Mouse (Mus musculus) lung, postnatal 25 days (tissue): ENCODE data around the gene Cdc37l1.
A peak's percentile ranks its signal among the peaks of the same experiment; 100 is the strongest.

Experiments
- DNase-seq: peaks from one replicate; pipeline ENCODE4 v3.0.0; 2022; ENCODE audit warnings: low spot score

Cdc37l1 gene

GRCm38 (mm10) chr19:29008069-29008706 lies 18.0 kb downstream of the Cdc37l1 start:
- DNase-seq = no peak

DNA sequence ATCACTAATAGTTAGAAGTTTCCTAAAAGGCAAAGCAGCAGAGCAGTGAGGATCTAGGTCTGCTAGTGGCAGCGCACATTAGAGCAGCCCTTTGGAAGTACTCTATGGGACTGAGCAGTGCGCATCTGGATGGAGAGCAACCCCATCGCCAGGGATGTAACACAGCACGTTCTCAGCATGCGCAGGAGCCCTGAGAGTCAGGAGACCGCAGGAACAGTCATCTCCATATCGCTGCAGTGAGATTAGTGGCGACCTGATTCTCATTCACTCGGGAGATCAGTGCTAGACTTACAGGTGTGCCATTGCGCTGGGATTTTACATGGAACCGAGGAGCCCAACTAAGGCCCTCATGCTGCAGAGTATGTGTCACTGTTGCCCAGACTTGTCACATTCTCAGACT lies 18.9 kb downstream of the Cdc37l1 start:
- no peak for DNase-seq

DNA sequence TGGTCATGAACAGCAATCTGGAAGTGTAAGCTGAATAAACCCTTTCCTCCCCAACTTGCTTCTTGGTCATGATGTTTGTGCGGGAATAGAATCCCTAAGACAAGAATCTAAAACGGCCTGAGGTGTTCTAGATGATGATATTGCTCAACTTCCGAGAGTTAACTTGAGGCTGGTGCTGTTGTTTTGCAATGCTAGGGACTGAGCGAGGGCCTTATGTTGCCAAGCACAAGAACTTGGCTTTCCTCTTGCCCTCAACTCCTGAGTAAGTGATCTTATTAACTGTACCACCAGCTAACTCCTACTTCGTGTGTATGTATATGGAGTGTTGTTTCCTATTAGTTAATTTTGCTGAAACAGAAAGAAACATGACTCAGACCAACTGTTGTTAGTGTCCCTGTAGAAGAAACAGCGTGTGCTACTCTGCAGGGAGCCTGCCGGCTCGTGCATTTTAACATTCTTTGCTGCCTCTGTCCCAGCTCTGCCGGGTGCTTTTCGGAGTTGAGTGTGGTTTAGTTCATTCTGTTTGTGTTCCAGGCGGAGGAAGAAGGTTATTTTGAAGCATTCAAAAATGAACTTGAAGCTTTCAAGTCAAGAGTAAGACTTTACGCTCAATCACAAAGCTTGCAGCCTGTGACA lies 21.3 kb downstream of the Cdc37l1 start:
- DNase-seq = peak; percentile 26

DNA sequence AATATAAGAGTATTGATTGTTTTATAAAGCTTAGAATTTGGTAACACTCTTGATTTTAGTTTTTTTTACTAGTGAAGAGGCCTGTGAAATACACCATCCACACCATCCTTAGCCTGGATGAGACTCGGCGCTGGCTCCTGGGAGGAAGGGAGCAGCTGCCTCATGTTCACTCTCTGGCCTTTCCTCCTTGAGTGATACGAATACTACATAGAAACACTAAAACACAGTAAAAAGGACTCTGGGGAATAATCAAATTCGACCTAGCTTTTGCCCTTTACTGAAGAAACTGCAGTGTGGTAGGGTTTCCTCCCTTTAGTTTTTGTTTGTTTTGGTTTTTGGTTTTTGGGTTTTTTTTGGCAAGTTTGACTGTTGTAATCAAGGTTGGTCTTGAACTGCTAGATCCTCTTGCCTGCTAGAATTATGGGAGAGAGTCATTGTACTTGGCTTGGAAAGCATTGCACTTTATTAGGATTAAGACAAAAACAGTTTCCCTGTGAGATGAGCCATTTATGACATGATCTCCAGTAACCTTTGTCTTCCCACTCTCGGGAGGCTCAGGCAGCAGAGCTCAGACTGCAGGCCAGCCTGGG lies 24.4 kb downstream of the Cdc37l1 start:
- no peak for DNase-seq

- DNase-seq = no peak
Observed at GRCm38 (mm10) chr19:29015410-29016203, 25.5 kb downstream of the Cdc37l1 start.

GRCm38 (mm10) chr19:29016204-29016765 lies 26.1 kb downstream of the Cdc37l1 start:
- no peak for DNase-seq

GRCm38 (mm10) chr19:29016786-29017185 lies 26.6 kb downstream of the Cdc37l1 start:
- no peak for DNase-seq

DNA sequence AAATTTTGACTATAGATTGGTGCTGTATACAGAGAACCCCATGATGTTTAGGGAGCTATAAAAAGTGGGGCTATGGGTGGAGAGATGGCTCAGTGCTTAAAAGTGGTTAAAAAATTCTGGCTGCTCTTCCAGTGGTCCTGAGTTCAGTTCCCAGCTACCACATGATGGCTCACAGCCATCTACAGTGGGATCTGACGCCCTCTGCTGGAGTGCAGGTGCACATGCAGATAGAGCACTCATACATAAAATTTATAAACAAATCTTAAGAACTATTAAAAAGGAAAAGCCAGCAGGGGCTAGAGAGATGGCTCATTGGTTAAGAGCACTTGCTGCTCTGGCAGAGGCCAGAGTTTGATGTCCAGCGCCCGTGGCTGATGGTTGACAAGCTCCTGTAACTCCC lies 29.5 kb downstream of the Cdc37l1 start:
- no peak for DNase-seq

- no peak for DNase-seq
Observed at GRCm38 (mm10) chr19:29021754-29022345, 31.7 kb downstream of the Cdc37l1 start.

DNA sequence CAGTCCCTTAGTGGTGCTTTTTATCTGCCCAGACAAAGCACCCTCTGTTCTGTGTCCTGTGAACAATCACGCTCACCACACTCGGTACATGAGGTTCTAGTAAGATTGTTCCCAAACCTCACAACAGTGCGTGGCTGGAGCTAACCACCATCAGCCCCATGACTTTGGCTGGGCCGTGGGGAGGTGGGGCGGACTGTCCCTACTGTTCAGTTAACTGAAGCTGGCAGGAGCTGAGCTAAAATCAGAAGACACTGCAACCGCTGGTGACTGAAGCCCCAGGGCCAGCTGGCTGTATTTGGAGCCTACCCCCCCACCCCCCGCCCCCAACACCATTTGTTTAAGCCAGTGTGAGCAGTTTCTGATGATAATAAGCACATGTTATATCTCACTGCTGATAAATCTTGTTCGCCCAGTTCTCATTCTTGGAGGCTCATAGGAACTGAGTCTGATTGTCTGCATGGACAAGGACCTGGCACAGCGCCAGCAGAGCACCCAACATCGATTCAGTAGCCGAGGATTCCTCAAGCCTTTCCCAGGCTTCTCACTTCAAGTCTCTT lies 34.3 kb downstream of the Cdc37l1 start:
- no peak for DNase-seq

DNA sequence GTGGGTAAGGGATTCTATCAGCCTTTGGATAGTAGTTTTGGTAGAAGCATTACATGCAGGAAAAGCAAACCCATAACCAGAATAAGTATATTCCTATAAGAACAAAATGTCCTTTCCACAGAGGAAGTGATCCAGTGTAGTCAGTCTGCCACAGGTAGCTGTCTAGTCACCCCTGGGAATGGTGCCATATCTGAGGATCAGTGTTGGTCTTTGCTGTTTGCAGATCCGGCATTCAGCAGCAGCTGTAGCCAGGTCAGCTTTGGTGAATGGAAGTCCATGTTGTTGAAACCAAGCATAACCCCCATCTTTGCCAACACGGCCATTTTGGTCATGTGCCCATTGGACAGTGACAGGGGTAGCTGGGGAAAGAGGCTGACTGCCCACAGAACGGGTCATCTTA lies 41.6 kb downstream of the Cdc37l1 start:
- no peak for DNase-seq

DNA sequence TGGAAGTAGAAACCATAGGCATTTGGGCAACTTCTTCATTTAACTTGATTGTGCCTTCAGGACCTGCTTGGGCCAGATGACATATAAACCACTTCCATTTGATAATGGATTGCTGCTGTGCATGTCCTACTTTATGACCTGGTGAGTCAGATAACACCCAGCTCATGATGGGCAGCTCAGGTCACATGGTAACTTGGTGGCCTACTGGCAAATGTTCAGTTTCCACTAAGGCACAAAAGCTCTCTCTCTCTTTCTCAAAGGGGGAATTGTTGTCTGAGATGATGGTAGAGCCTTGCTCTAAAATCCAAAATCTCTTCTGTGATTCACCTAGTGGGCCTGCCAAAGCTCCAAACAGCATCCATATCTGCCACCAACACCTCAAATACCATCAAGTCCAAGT lies 42.5 kb downstream of the Cdc37l1 start:
- DNase-seq = no peak

GRCm38 (mm10) chr19:29037026-29037425 lies 46.9 kb downstream of the Cdc37l1 start:
- no peak for DNase-seq

DNA sequence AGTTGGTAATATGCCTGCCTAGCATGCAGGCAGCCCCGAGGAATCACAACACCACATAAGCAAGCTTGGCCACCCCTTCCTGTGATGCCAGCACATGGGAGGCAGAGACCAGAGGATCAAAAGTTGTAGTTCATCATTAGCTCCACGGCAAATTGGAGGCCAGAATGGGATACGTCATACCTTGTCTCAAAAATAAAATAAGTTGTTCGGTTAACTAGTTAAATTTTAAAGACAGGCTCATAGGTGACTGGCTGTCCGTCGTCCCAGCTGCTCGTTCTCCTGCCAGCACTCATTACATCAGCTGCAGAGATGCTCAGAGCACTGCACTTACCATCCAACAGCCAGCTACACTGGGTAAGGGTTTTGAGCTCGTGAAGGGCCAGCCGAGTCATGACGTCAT lies 47.4 kb downstream of the Cdc37l1 start:
- no peak for DNase-seq

DNA sequence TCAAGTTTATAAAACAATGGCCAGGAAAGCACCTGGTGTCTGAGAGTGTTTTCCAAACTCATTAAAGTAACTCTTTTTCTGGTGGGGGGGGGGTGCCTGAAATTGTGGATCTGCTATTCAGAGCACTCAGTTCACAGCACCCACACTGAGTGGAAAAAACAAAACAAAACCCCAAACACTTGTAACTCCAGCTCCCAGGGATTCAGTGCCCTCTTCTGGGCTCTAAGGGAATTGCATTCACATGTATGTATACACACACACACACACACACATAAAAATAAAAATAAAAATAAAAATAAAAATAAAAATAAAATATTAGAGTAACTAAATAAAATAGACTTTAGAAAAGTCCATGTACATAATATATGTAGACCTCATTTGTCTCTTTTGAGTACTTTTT lies 49.2 kb downstream of the Cdc37l1 start:
- no peak for DNase-seq

GRCm38 (mm10) chr19:29040206-29040605 lies 50.1 kb downstream of the Cdc37l1 start:
- no peak for DNase-seq

- no peak for DNase-seq
Observed at GRCm38 (mm10) chr19:29042143-29042542, 52.0 kb downstream of the Cdc37l1 start.

DNA sequence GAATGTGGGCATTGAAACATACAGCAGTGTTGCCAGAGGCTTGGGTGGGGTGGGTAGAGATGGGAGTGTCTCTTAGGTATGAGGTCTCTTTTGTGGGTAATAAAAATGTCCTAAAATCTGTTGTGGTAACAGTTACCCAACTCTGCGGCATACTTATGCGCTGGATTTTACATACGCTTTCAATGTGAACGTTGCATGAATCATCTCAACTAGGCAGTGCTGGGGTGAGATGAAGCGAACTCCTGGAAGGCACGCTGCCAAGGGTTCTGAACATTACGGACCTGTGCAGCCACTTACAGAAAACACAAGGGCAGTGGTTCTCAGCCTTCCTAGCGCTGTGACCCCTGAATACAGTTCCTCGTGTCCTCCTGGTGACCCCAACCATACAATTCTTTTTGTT lies 52.5 kb downstream of the Cdc37l1 start:
- no peak for DNase-seq

- DNase-seq = no peak
Observed at GRCm38 (mm10) chr19:29044353-29044768, 54.2 kb downstream of the Cdc37l1 start.

- DNase-seq = no peak
Observed at GRCm38 (mm10) chr19:29045369-29045768, 55.2 kb downstream of the Cdc37l1 start.

DNA sequence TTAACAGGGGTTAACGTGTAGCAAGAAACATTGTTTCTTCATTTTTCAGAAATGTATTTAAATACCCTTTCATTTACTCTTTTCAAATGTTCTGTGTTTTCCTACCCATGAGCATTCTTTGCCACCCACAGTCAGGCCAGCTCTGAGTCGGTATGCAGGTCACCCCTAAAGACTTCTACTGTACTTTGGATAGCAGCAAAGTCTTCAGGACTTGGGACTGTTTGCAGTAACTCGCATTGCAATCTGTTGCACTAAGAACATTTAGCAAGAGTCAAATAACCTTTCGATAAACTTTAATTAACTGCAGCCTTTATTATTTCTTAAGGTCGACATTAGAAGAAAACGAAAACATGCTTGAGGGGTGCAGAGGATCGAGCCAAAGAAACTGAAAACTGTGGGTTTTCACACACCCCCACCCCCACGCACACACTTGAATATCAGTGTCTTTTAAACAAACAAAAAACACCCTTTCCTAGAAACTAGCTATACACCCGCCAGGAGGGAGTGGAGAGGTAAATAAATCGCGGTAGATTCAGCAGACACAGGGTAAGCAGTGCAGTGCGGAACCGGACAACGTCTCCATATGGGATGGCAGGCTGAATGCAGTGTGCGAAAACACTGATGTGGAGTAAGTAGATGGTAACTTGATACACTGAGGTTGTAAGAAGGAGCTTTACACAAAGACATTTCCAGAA lies 56.0 kb downstream of the Cdc37l1 start:
- DNase-seq = no peak
